In the genomic region with DNA sequence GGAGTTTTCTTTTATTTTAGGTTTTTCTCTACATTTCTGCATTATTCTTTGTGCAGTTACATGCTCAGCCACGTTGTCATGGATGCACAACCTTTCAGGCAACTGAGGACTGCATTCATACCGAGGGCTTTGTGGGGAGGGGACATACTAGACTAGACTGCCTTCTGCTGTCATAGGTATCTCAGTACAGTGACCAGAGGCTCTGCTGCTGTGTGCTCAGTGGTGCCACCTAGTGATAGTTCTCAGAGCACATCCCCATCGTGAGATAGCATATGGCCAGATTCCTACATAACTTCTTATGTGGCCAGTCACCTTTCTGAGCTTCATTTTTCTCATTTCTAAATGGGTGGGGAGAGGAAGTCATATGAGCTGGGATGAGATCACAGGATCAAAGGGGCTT, we compare ENCODE assay signal across 10 mouse cellular contexts. TPM values are rescaled to one million over a fixed set of nuclear protein-coding genes. Genes with fewer than 3 reads are reported as not detected.
A peak's percentile ranks its signal among the peaks of the same experiment; 100 is the strongest.
DNase-seq lines count a peak whose midpoint lies in the region; ATAC-seq and TF ChIP-seq lines count a peak whose summit lies in the region.
"Had no signal": no experiment of that assay in that cellular context is flagged by ENCODE, and none has a peak within 500 bp of the region (broad histone marks: within the 10 kb centered on the region; RNA-seq: fewer than 3 reads in every experiment).

No protein-coding gene starts in this region.

- H3K27me3 ChIP-seq in spleen, adult 2 months (ENCODE audit: control insufficient read depth, insufficient read depth, low read length) = peaks cover 3% of the 10 kb centered on the region; the same call in 1 of the 2 replicates
- H3K27me3 ChIP-seq in hindbrain, postnatal 0 days (ENCODE audit: insufficient read depth, low read length) = no peaks in the 10 kb centered on the region

- H3K36me3 ChIP-seq in spleen, adult 2 months (ENCODE audit: control insufficient read depth, insufficient read depth, low read length) = no peaks in the 10 kb centered on the region
- H3K36me3 ChIP-seq in hindbrain, postnatal 0 days (ENCODE audit: insufficient read depth, low read length) = no peaks in the 10 kb centered on the region

- peak; percentile 67; the same call in 1 of the 2 replicates for TF ChIP-seq CTCF in spleen, adult 2 months (IDR thresholded peaks at IDR 0.05; ENCODE audit: extremely low read depth, insufficient read depth, insufficient read length, insufficient replicate concordance)
- peak; percentile 97 for TF ChIP-seq CTCF in hindbrain, postnatal 0 days (IDR thresholded peaks at IDR 0.05; ENCODE audit: low read depth)

- H3K4me1 ChIP-seq in spleen, adult 2 months (ENCODE audit: control insufficient read depth, insufficient read depth, insufficient read length) = no peaks in the 10 kb centered on the region
- H3K4me1 ChIP-seq in hindbrain, postnatal 0 days (ENCODE audit: insufficient read depth, low read length) = 0 out of 2 replicates have a peak, but pooled peaks cover 4% of the 10 kb centered on the region

- DNase-seq in spleen, adult 2 months (ENCODE audit: low read depth in 1 of 2, low spot score in 2 of 2) = peak; percentile 5 to 32
- no peak for DNase-seq in spleen, adult 12 weeks (ENCODE audit: low spot score)
- peak; percentile 89 for DNase-seq in brain, adult 2 months (ENCODE audit: low read depth, low spot score)
- DNase-seq in hindbrain, postnatal 0 days (ENCODE audit: low spot score) = peak; percentile 83
- peak; percentile 51 to 57 for DNase-seq in left cerebral cortex, postnatal 36 days (ENCODE audit: low spot score in 2 of 2)
- DNase-seq in neural tube, embryonic 10.5 days (ENCODE audit: extremely low spot score, low spot score) = peak; percentile 54
- DNase-seq in thymus, postnatal 25 days = peak; percentile 42

- no peaks in the 10 kb centered on the region for H3K9me3 ChIP-seq in hindbrain, postnatal 0 days (ENCODE audit: low read length)

- no peak overlapping the region for H3K9ac ChIP-seq in hindbrain, postnatal 0 days (replicated peaks; ENCODE audit: low read length)

- H3K4me2 ChIP-seq in hindbrain, postnatal 0 days (ENCODE audit: low read depth, low read length) = no peak overlapping the region

- 0 out of 2 replicates have a peak, but pooled peaks have one; percentile 65 for ATAC-seq in erythroblast, adult 5-6 weeks (replicated peaks; ENCODE audit: low FRiP score, poor library complexity, severe bottlenecking)
- ATAC-seq in hindbrain, postnatal 0 days = peak; percentile 82

- no peak overlapping the region for H3K27ac ChIP-seq in spleen, adult 2 months (ENCODE audit: insufficient read depth, low read length)
- no peak overlapping the region for H3K27ac ChIP-seq in hindbrain, postnatal 0 days

- H3K4me3 ChIP-seq in spleen, adult 2 months (ENCODE audit: extremely low read depth, insufficient read depth, insufficient read length) = no peak overlapping the region
- no peak overlapping the region for H3K4me3 ChIP-seq in hindbrain, postnatal 0 days (ENCODE audit: low read length)
- H3K4me3 ChIP-seq: erythroblast, embryonic 14.5 days; myocyte had no signal

- 5% methylated on average over 3 of the region's 3 CpGs for WGBS in spleen, adult 2 months
- WGBS in hindbrain, postnatal 0 days = 4% methylated on average over 3 of the region's 3 CpGs

- intact Hi-C loops in left cerebral cortex, postnatal 36 days (cut with DNase I) = loop anchor here (2.0 kb wide), 1 partner anchor 85 kb away; no protein-coding TSS in a partner anchor

- no peak for TF ChIP-seq POLR2A in spleen, adult 2 months (IDR thresholded peaks at IDR 0.05; ENCODE audit: low read depth, low read length)

RNA-seq across cellular contexts. Expression of a gene that starts 1.8 kb away (rescaled TPM):
- 0.02 and 0.08 TPM in 2 replicates for polyA plus RNA-seq in spleen, adult 2 months (2012; rRNA removed)
- not detected in 2 replicates for total RNA-seq in erythroblast, adult 5-6 weeks (2015; ENCODE audit: low replicate concordance)
- total RNA-seq in erythroblast, adult 5-6 weeks (2017; ENCODE audit: low replicate concordance) = not detected in 2 replicates
- total RNA-seq in hindbrain, postnatal 0 days (2014; rRNA removed) = 21.7 and 29.8 TPM in 2 replicates
- polyA plus RNA-seq in hindbrain, postnatal 0 days (2015; fragmentation: Nextera tagmentation; extraction: Ambion mirVana) = 10.1 and 11.2 TPM in 2 replicates
- total RNA-seq in left cerebral cortex, postnatal 36 days (2021) = 10 to 100 TPM; 36.5 to 37.3 TPM
- polyA plus RNA-seq: erythroblast, embryonic 14.5 days had no signal

RNA-seq across cellular contexts. Expression of a gene that starts 56.7 kb away (rescaled TPM):
- polyA plus RNA-seq in spleen, adult 2 months (2012; rRNA removed) = not detected in 2 replicates
- total RNA-seq in erythroblast, adult 5-6 weeks (2015; ENCODE audit: low replicate concordance) = not detected in 2 replicates
- total RNA-seq in erythroblast, adult 5-6 weeks (2017; ENCODE audit: low replicate concordance) = not detected in 2 replicates
- total RNA-seq in hindbrain, postnatal 0 days (2014; rRNA removed) = 1.7 TPM in 1 of 2 replicates, not detected in the other
- 1.5 and 1.6 TPM in 2 replicates for polyA plus RNA-seq in hindbrain, postnatal 0 days (2015; fragmentation: Nextera tagmentation; extraction: Ambion mirVana)
- under 1 TPM; 0.11 to 0.35 TPM for total RNA-seq in left cerebral cortex, postnatal 36 days (2021)
- polyA plus RNA-seq: erythroblast, embryonic 14.5 days; myocyte had no signal

RNA-seq across cellular contexts. Expression of a gene that starts 59.2 kb away (rescaled TPM):
- polyA plus RNA-seq in spleen, adult 2 months (2012; rRNA removed) = not detected in 2 replicates
- not detected in 2 replicates for total RNA-seq in erythroblast, adult 5-6 weeks (2015; ENCODE audit: low replicate concordance)
- not detected in 2 replicates for total RNA-seq in erythroblast, adult 5-6 weeks (2017; ENCODE audit: low replicate concordance)
- total RNA-seq in hindbrain, postnatal 0 days (2014; rRNA removed) = under 0.01 TPM in 1 of 2 replicates, not detected in the other
- 0.04 TPM in 1 of 2 replicates, not detected in the other for polyA plus RNA-seq in hindbrain, postnatal 0 days (2015; fragmentation: Nextera tagmentation; extraction: Ambion mirVana)
- under 1 TPM; 0.07 to 0.10 TPM for total RNA-seq in left cerebral cortex, postnatal 36 days (2021)
- polyA plus RNA-seq: erythroblast, embryonic 14.5 days had no signal

Comparison
In these comparisons a context has a peak if more than half of its experiments do, and no peak if none do; other contexts are left out.
1. RNA of a gene that starts 1.8 kb away (total RNA-seq): 36.5 to 37.3 TPM in left cerebral cortex, postnatal 36 days and 21.7 to 29.8 TPM in hindbrain, postnatal 0 days; not detected in erythroblast, adult 5-6 weeks; every median in the first group is over 10 times any median in the second.